Mouse (Mus musculus): Measurements from ENCODE around the gene Il10rb. TPM values are rescaled to one million over a fixed set of nuclear protein-coding genes. Genes with fewer than 3 reads are reported as not detected.

Il10rb gene
- total and polyA plus RNA-seq, 3 experiments = 32.1 to 37.9 (median 36.1) TPM

DNA sequence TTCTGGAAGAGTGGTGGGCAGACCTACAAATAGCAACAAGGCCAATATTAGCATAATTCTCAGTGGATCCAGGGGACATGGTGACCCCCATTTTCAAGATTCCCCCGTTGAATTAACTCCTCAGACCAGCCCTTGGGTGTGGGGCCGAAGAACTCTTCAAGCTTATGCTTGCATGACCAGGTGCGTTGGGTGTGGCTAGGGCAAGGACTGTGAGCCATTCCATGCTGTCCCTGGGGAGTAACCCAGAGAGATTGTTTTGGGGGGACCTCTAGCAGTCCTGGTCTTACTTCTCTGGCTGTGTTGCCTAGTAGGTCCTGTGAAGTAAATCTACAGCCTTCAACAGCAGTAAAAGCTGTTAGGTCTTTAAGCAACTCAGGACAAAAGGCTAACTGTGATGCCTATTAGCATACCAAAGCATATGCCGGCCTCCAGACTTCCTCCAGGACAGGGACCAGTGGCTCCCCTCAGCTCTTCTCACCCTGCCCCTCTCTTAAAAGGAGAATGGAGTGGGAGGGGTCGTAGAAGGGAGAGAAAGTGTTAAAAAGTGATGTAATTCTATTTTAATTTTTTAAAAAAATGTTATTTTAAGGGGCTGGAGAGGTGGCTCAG lies 26.9 kb downstream of the Il10rb start:
- peak; percentile 59 for DNase-seq (ENCODE audit: extremely low read depth)
- in situ Hi-C loops (cut with MboI; ENCODE audit: low pct_ligation_motif_present, low pct_unique_long_range_greater_than_20kb, low sequenced_read_pairs) = no loop called here

DNA sequence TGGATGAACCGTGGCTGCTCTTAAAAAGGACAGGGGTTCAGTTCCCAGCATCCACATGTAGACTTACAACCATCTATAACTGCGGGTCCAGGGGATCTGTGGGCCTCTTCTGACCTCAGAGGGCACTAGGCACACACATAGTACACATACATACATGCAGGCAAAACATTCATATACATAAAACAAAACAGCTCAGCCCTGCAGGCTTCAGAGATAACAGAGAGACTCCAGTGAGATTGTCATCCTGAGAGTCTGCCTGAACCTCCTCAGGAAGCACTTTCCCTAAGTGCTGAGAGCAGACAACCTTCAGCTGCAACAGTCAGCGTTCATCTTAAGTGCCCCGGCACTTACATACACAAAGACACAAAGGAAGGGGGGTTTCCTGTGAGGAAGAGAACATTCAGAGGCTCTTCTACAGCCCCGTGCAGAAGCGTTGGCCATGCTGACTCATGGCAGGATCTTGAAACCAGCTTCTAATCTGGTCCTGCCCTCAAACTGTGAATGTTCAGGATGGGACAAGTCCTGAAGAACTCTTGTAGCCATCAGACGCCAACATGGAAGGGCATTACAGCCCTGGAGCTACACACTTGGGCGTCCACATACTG lies 27.5 kb downstream of the Il10rb start:
- dilution Hi-C loops (cut with MboI; ENCODE audit: extremely low pct_ligation_motif_present, extremely low pct_unique_long_range_greater_than_20kb, low sequenced_read_pairs) (no loop called here), in situ Hi-C loops (cut with MboI; ENCODE audit: low pct_ligation_motif_present, low pct_unique_long_range_greater_than_20kb, low sequenced_read_pairs) (no loop called here)
- H3K9ac ChIP-seq (ENCODE audit: insufficient read depth, low read depth) = no peak overlapping the region
- H3K9me3 ChIP-seq (replicated peaks; ENCODE audit: low read length) = peaks cover 20% of the 10 kb centered on the region
- no peaks in the 10 kb centered on the region for H3K79me2 ChIP-seq (replicated peaks; ENCODE audit: control insufficient read depth, extremely low read depth, insufficient read depth, poor library complexity, severe bottlenecking)
- H3K4me1 ChIP-seq (ENCODE audit: control insufficient read depth in 1 of 2, insufficient read depth in 2 of 2) = peaks cover 31 to 47% of the 10 kb centered on the region in 2 experiments
- H3K27me3 ChIP-seq (replicated peaks) = no peaks in the 10 kb centered on the region
- H3K36me3 ChIP-seq (replicated peaks in 1 of 2; ENCODE audit: control insufficient read depth in 1 of 2, insufficient read depth in 1 of 2, low read length in 1 of 2) = peaks cover 0 to 10% of the 10 kb centered on the region in 2 experiments
- H3K27ac ChIP-seq (ENCODE audit: insufficient read depth, low read depth) = peak overlapping the region; percentile 43; the same call in 1 of the 2 replicates
- H3K4me2 ChIP-seq (ENCODE audit: insufficient read depth, low read depth, poor library complexity, severe bottlenecking) = peak overlapping the region; percentile 21
- H3K4me3 ChIP-seq (replicated peaks in 1 of 3; ENCODE audit: low read depth in 2 of 3, low read length in 2 of 3, poor library complexity in 1 of 3) = no peak overlapping the region
- DNase-seq (ENCODE audit: extremely low read depth) = peak; percentile 53
- TF ChIP-seq TBP (conservative IDR thresholded peaks at IDR 0.05; ENCODE audit: low read depth, low read length) (no peak), RCOR1 (conservative IDR thresholded peaks at IDR 0.05; ENCODE audit: low read depth, low read length) (no peak), IRF4 (IDR thresholded peaks at IDR 0.05; ENCODE audit: low read depth, low read length) (0 out of 2 replicates have a peak, but pooled peaks have one; percentile 21), KAT2A (IDR thresholded peaks at IDR 0.05; ENCODE audit: insufficient replicate concordance, low read length) (no peak), USF2 (conservative IDR thresholded peaks at IDR 0.05; ENCODE audit: low read depth, low read length) (no peak), MAZ (IDR thresholded peaks at IDR 0.05; ENCODE audit: low read depth, low read length) (no peak), NELFE (IDR thresholded peaks at IDR 0.05; ENCODE audit: low read depth, low read length) (no peak), SIN3A (IDR thresholded peaks at IDR 0.05; ENCODE audit: low read length) (no peak), TCF12 (IDR thresholded peaks at IDR 0.05; ENCODE audit: low read depth, low read length) (peak; percentile 3; the same call in 1 of the 2 replicates), JUN (IDR thresholded peaks at IDR 0.05; ENCODE audit: insufficient read depth, low read depth, low read length) (no peak), E2F4 (IDR thresholded peaks at IDR 0.05; ENCODE audit: insufficient replicate concordance, low read depth, low read length) (no peak), PAX5 (IDR thresholded peaks at IDR 0.05; ENCODE audit: low read length) (no peak), EP300 (IDR thresholded peaks at IDR 0.05; ENCODE audit: low read length) (no peak), JUND (conservative IDR thresholded peaks at IDR 0.05; ENCODE audit: low read depth, low read length) (no peak), NRF1 (IDR thresholded peaks at IDR 0.05; ENCODE audit: low read depth, low read length) (no peak), MAFK (IDR thresholded peaks at IDR 0.05; ENCODE audit: insufficient replicate concordance, low read length) (peak; percentile 32; the same call in 1 of the 2 replicates), RAD21 (IDR thresholded peaks at IDR 0.05; ENCODE audit: low read depth, low read length) (no peak), ELF1 (IDR thresholded peaks at IDR 0.05; ENCODE audit: low read depth, low read length) (no peak), CHD2 (IDR thresholded peaks at IDR 0.05; ENCODE audit: low read length) (no peak; the same call in 1 of the 2 replicates), HCFC1 (IDR thresholded peaks at IDR 0.05; ENCODE audit: low read depth, low read length) (no peak), MYC (IDR thresholded peaks at IDR 0.05; ENCODE audit: low read depth, low read length) (no peak), GABPA (IDR thresholded peaks at IDR 0.05; ENCODE audit: insufficient replicate concordance, low read depth, low read length) (no peak)

More for the DNA sequence above, 26.9 kb downstream of the Il10rb start:
- Histone ChIP-seq H3K36me3 (replicated peaks in 1 of 2; ENCODE audit: control insufficient read depth in 1 of 2, insufficient read depth in 1 of 2, low read length in 1 of 2) (peaks cover 0 to 16% of the 10 kb centered on the region in 2 experiments), H3K4me3 (replicated peaks in 1 of 3; ENCODE audit: low read depth in 2 of 3, low read length in 2 of 3, poor library complexity in 1 of 3) (no peak overlapping the region), H3K4me1 (ENCODE audit: control insufficient read depth in 1 of 2, insufficient read depth in 2 of 2) (peaks cover 31 to 43% of the 10 kb centered on the region in 2 experiments), H3K4me2 (ENCODE audit: insufficient read depth, low read depth, poor library complexity, severe bottlenecking) (peak overlapping the region; percentile 21), H3K79me2 (replicated peaks; ENCODE audit: control insufficient read depth, extremely low read depth, insufficient read depth, poor library complexity, severe bottlenecking) (no peaks in the 10 kb centered on the region), H3K9ac (ENCODE audit: insufficient read depth, low read depth) (peak overlapping the region; percentile 29; the same call in 1 of the 2 replicates), H3K27ac (ENCODE audit: insufficient read depth, low read depth) (no peak overlapping the region), H3K27me3 (replicated peaks) (no peaks in the 10 kb centered on the region), H3K9me3 (replicated peaks; ENCODE audit: low read length) (peaks cover 25% of the 10 kb centered on the region)
- dilution Hi-C loops (cut with MboI; ENCODE audit: extremely low pct_ligation_motif_present, extremely low pct_unique_long_range_greater_than_20kb, low sequenced_read_pairs) = no loop called here
- 0 out of 2 replicates have a peak, but pooled peaks have one; percentile 13 for TF ChIP-seq ZNF384 (IDR thresholded peaks at IDR 0.05; ENCODE audit: low read depth, low read length)
- TF ChIP-seq TCF12 (IDR thresholded peaks at IDR 0.05; ENCODE audit: low read depth, low read length) = peak; percentile 56; the same call in 1 of the 2 replicates
- peak; percentile 29; the same call in 1 of the 2 replicates for TF ChIP-seq SIN3A (IDR thresholded peaks at IDR 0.05; ENCODE audit: low read length)
- peak; percentile 38; the same call in 1 of the 2 replicates for TF ChIP-seq BHLHE40 (IDR thresholded peaks at IDR 0.05; ENCODE audit: low read depth, low read length)
- TF ChIP-seq MEF2A (IDR thresholded peaks at IDR 0.05; ENCODE audit: borderline replicate concordance, low read depth, low read length) = peak; percentile 22; the same call in 1 of the 2 replicates
- TF ChIP-seq TBP (conservative IDR thresholded peaks at IDR 0.05; ENCODE audit: low read depth, low read length) = 0 out of 2 replicates have a peak, but pooled peaks have one; percentile 31
- TF ChIP-seq E2F4 (IDR thresholded peaks at IDR 0.05; ENCODE audit: insufficient replicate concordance, low read depth, low read length) = no peak
- TF ChIP-seq MXI1 (IDR thresholded peaks at IDR 0.05; ENCODE audit: low read depth, low read length) = peak; percentile 64; the same call in 1 of the 2 replicates
- peak; percentile 29; the same call in 1 of the 2 replicates for TF ChIP-seq HCFC1 (IDR thresholded peaks at IDR 0.05; ENCODE audit: low read depth, low read length)
- TF ChIP-seq MYC (IDR thresholded peaks at IDR 0.05; ENCODE audit: low read depth, low read length) = peak; percentile 50; the same call in 1 of the 2 replicates
- TF ChIP-seq ZMIZ1 (IDR thresholded peaks at IDR 0.05; ENCODE audit: low read depth, low read length) = no peak; the same call in 1 of the 2 replicates
- peak; percentile 50; the same call in 1 of the 2 replicates for TF ChIP-seq CHD1 (IDR thresholded peaks at IDR 0.05; ENCODE audit: low read depth, low read length)
- TF ChIP-seq IRF4 (IDR thresholded peaks at IDR 0.05; ENCODE audit: low read depth, low read length) = peak; percentile 25
- TF ChIP-seq MAX (IDR thresholded peaks at IDR 0.05; ENCODE audit: low read length) = no peak; the same call in 1 of the 2 replicates
- TF ChIP-seq KAT2A (IDR thresholded peaks at IDR 0.05; ENCODE audit: insufficient replicate concordance, low read length) = 0 out of 2 replicates have a peak, but pooled peaks have one; percentile 19
- peak; percentile 76; the same call in 1 of the 2 replicates for TF ChIP-seq EP300 (IDR thresholded peaks at IDR 0.05; ENCODE audit: low read length)
- 0 out of 2 replicates have a peak, but pooled peaks have one; percentile 17 for TF ChIP-seq MAFK (IDR thresholded peaks at IDR 0.05; ENCODE audit: insufficient replicate concordance, low read length)
- no peak for TF ChIP-seq USF2 (conservative IDR thresholded peaks at IDR 0.05; ENCODE audit: low read depth, low read length)

All from CH12.LX (cell line).